Mouse (Mus musculus): ENCODE data around the gene Sult2a4. TPM values are rescaled to one million over a fixed set of nuclear protein-coding genes. Genes with fewer than 3 reads are reported as not detected.
"Not testable (repeated sequence)": the region's sequence is repeated elsewhere in the genome, so short reads cannot be mapped to it uniquely, and the experiment has no call there.

Sult2a4 gene
- not detected in 3 replicates for total RNA-seq (2017)

- ATAC-seq (replicated peaks; ENCODE audit: insufficient number of reproducible peaks, low FRiP score, low TSS enrichment, poor library complexity, severe bottlenecking): not testable (repeated sequence)
Observed at GRCm38 (mm10) chr7:13989507-13989906, at the start of gene Sult2a4. TSS of gene Sult2a4 (minus strand) at chr7:13989607.

GRCm38 (mm10) chr7:14030831-14031230 is 41.4 kb upstream of the Sult2a4 start:
- not testable (repeated sequence) for ATAC-seq (replicated peaks; ENCODE audit: insufficient number of reproducible peaks, low FRiP score, low TSS enrichment, poor library complexity, severe bottlenecking)

- ATAC-seq (replicated peaks; ENCODE audit: insufficient number of reproducible peaks, low FRiP score, low TSS enrichment, poor library complexity, severe bottlenecking): no peak
Observed at GRCm38 (mm10) chr7:14013083-14013482, 23.7 kb upstream of the Sult2a4 start.

GRCm38 (mm10) chr7:14010686-14011085 is 21.3 kb upstream of the Sult2a4 start:
- ATAC-seq (replicated peaks; ENCODE audit: insufficient number of reproducible peaks, low FRiP score, low TSS enrichment, poor library complexity, severe bottlenecking): not testable (repeated sequence)

Other genes with a start within 250 kb of the Sult2a4 start
- not detected in 3 replicates for gene Sult2a1, start 152.2 kb downstream of the Sult2a4 start, total RNA-seq (2017)
- not detected in 3 replicates for gene Sult2a3, start 133.4 kb upstream of the Sult2a4 start, total RNA-seq (2017)

All from monocyte, adult 5-6 weeks (primary cell).